Mouse (Mus musculus) cerebellum, adult (tissue): ENCODE results near the gene Tmem59l.

Experiments
- ATAC-seq: cut with Nextera tagmentation; 2 replicates; pipeline ENCODE4 v1.9.2; 2017; ENCODE audit warnings: mild to moderate bottlenecking, moderate library complexity, mixed read lengths; ENCODE audit not compliant: insufficient number of reproducible peaks, low FRiP score, low TSS enrichment

Tmem59l gene

GRCm38 (mm10) chr8:70463306-70463705 lies 23.9 kb downstream of the Tmem59l start:
- ATAC-seq, result no peak

DNA sequence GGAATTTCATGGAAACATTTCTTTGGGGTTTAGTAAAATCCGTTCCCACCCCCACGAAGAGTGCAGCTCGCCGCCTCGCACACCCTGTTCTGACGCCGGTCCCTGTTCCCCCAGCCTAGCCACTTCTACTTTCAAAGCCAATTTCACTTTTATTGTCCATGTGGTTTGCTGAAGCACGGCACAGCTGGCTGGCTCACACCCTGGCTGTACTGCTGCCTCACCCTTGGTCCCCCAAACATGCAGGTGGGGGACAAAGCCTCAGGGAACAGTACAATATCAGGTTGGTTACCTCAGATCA lies 24.7 kb downstream of the Tmem59l start:
- no peak for ATAC-seq

- ATAC-seq, result no peak
Observed at GRCm38 (mm10) chr8:70461765-70462515, 25.2 kb downstream of the Tmem59l start.

DNA sequence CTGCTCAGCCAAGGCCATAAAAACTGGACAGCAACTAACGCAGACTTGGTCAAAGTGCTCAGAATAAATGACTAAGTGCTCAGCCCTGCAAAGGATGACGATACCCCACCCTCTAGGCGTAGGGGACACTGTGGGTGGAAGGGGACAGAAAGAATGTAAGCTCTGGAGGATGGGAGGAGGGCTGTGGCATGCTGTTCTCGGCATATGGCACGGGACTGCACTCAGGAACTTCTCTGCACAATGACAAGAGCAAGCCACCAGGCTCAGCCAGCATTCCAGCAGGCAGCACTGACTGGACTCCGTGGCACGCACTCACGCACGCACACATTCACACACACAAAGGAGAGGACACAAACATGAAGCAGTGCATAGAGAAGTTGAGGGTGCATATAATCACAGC lies 26.6 kb downstream of the Tmem59l start:
- ATAC-seq, result peak; percentile 45; the same call in 1 of the 2 replicates

DNA sequence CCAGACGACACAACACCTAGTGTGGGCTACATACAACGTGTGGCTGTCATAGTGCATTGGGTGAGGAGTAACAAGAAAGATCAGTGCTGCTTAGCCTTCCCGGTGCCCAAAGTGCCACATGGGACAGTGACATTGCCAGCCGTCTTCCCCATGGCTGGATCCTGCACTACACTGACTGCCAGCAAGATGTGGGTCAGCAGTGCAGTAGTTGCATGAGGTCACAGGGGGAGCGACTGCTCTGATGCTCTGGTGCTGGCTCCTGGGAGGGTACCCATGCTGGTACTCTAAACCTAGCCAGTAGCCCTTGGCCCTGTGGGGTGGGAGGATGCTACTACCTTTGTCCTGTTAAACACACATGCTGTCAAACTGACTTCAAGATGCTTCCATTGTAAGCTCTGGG lies 27.0 kb downstream of the Tmem59l start:
- ATAC-seq, result no peak

DNA sequence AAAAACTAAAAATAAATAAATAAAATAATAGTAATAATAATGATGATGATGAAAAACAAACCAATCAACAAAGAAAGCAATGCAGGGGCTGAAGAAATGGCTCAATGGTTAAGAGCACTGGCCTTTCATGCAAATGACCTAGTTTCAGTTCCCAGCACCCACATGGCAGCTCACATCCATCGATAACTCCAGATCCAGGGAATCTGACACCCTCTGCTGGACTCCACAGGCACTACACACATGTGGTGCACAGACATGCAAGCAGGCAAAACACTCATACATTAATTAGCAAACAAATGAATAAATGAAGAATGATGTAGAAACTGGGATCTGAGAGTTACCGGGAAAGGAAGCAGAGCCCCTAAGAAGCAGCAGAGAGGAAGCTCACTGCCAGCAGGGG lies 27.5 kb downstream of the Tmem59l start:
- no peak for ATAC-seq

DNA sequence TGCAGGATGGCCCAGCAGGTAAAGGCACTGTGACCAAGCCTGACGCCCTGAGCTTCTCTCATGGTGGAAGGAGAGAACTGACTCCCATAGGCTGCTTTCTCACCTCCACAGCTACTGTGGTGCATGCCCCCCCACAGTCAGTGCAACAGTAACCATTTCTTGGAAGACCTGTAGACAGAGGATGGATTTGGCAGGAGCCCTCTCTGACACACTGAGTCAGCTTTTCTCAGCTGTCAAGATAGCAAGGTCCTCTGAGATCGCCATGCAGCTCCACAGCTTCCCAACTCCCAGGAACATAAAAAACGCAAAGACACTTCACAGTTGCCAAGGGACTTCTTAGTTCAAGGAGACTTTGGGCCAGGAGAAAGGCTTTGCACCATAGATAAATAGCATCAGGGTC lies 28.7 kb downstream of the Tmem59l start:
- no peak for ATAC-seq

- ATAC-seq, result no peak
Observed at GRCm38 (mm10) chr8:70457882-70458281, 29.3 kb downstream of the Tmem59l start.

DNA sequence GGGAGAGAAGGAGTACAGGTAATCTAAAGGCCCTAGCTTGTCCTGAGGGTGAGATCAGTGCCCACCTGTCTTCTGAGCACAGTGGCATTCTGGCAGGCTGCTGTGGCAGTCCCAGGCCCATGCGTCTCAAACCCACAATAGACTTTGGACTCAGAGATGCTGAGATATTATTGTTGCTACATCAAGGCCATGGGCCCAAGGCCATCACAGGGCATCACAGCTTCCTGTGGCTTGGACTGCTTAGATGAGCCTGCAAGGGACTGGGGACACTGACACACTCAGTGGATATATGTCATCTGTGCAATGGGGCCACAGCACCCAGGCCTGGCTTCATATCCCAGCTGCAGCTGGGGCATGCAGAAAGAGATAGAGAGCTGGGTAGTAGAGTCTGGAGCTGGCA lies 30.2 kb downstream of the Tmem59l start:
- ATAC-seq, result no peak

DNA sequence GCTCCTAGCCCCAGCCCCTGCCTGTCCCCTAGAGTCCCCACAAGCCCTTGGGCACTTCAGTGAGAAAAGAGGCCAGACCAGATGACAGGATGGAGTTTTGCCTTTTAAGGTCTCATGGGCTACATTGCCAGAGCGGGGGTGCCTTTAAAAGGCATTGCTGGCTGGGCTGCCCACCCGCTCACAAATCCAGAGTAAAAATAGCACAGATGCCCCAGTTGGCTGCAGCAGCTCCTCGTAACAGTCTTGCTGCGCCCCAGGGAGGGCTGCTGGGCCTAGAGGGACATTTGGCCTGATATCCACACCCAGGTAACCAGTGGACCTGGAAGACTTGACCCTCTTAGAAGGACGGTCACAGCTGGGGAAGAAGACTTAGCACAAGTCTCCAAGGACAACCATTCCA lies 33.3 kb downstream of the Tmem59l start:
- ATAC-seq, result no peak

DNA sequence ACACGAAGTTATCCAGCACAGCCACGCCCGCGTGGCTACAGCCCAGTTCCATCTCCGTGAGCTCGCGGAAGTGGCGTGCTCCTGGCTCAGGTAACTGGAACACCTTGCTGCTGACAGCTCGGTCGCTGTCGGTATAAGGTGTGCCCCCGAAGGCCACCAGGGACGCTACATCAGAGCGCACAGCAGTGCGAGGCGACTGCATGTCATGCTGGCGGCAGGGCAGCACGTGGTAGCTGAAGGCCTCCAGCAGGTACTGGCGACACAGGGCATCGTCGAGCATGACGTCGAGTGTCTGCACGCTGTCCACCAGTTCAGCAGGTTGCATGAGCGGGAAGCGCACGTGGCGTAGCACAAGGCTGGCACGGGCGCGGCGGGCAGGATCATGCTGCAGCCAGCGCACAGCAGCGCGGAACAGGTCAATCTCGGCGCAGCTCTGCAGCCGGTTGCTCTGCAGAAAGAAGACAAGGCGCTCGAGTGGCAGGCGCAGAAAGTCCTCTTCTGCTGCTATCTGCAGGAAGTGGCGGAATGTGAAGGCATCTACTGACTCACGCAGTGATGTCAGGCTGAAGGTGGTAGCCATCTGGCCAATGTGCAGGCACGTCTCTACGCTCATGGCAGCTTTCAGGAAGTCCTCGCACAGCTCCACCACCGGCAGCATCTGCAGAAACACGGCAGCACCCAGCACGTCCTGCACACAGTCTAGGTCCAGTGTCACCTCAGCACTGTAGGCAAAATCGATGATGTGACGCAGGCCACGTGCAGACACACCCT lies 34.8 kb downstream of the Tmem59l start:
- no peak for ATAC-seq

- ATAC-seq, result 0 out of 2 replicates have a peak, but pooled peaks have one; percentile 27
Observed at GRCm38 (mm10) chr8:70447639-70448420, 39.3 kb downstream of the Tmem59l start.

DNA sequence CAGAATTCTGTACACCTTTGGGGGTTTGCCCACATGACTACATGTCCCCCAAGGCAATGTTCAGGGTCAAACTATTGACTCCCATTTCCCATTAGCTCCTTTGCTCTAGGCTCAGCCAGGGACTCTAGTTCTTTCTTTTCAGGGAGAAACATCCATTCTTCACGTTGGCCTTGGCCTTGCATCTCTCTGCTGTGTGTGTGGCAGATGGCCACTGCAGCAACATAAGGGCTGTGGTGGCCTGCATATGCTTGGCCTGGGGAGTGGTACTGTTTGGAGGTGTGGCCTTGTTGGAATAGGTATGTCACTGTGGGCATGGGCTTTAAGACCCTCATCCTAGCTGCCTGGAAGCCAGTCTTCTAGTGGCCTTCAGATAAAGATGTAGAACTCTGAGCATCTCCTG lies 41.2 kb downstream of the Tmem59l start:
- no peak for ATAC-seq

- no peak for ATAC-seq
Observed at GRCm38 (mm10) chr8:70443326-70443725, 43.8 kb downstream of the Tmem59l start.

- ATAC-seq, result no peak
Observed at GRCm38 (mm10) chr8:70441565-70441964, 45.6 kb downstream of the Tmem59l start.

GRCm38 (mm10) chr8:70440246-70440645 lies 46.9 kb downstream of the Tmem59l start:
- no peak for ATAC-seq

- no peak for ATAC-seq
Observed at GRCm38 (mm10) chr8:70439848-70440179, 47.3 kb downstream of the Tmem59l start.

DNA sequence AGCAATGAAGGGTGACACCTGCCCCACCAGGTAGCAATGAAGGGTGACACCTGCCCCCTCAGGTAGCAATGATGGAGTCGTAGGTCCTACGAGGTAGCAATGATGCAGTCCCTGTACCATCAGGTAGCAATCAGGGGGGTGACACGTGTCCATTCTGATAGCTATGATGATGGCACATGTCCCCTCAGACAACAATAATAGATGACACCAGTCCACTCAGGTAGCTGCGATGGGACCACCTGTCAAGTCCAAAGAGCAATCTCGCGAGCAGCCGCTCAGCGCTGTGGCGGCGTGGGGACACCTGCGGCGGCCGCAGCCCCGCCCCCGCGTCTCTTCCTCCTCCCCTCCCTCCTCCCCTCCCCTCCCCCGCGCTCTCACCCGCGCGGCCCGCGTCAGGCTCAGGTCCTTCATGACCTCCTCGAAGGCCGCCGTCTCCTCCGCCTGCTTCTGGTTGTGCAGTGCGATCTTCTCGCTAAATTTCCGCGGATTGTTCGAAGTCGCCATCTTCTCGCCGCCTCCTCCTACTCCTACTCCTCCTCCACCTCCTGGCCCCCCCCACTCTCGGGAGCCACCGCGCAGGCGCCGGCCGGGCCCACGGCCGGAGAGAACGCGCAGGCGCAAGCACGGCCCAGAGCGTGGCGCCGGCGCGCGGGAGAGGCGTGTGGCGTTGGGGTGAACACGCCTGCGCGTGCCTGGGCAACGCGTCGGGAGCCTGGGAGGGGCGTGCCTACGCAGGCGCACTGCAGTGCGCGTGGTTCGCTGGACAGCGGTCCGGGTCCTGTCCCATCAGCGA lies 47.9 kb downstream of the Tmem59l start, which contains the start of gene Crtc1:
TSS of gene Crtc1 (minus strand) at position 525 of the 793 bp plus-strand sequence.
- ATAC-seq, result peak; percentile 95

DNA sequence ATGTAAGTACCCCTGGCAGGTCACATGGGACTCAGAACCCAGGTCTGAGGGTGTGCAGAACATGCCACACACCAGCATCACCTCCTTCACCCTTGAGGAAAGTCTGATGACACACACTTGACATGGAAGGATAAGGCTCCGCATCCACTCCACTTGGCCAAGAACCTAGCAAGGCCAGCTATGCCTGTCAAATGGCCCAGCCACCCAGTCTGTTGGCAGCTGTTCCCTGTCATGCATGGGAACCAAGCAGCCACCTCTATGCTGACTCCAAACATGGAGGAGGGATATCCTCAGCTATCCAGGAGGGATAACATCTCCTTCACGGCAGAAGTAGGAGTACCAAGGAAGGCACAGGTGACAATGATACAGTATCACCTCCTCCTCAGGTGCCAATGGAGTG lies 48.7 kb downstream of the Tmem59l start:
- ATAC-seq, result no peak

DNA sequence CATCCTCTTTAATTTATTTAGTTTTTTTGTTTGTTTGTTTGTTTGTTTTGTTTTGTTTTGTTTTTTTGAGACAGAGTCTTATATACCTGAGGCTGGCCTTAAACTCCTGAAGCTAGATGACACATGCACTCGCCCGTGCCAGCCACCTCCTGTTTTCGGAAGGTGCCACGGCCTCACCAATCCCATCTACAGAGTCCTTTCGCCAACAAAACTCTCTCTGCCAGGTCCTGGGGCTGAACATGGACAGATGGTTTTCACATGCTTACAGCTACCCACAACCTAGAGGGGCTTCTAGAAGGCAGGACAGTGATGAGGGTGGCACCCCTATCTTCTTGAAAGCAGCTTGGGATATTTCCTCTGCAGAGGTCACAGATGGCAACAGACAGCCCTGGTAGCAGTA lies 52.0 kb downstream of the Tmem59l start:
- no peak for ATAC-seq
